Mouse (Mus musculus): ENCODE measurements around the gene Cnot6. TPM values are rescaled to one million over a fixed set of nuclear protein-coding genes. Genes with fewer than 3 reads are reported as not detected.

The Cnot6 gene
- total RNA-seq (2014; fragmentation: Nextera tagmentation) = 73.3 and 77.8 TPM in 2 replicates
- 42.2 and 52.8 TPM in 2 replicates for total RNA-seq (2017)

DNA sequence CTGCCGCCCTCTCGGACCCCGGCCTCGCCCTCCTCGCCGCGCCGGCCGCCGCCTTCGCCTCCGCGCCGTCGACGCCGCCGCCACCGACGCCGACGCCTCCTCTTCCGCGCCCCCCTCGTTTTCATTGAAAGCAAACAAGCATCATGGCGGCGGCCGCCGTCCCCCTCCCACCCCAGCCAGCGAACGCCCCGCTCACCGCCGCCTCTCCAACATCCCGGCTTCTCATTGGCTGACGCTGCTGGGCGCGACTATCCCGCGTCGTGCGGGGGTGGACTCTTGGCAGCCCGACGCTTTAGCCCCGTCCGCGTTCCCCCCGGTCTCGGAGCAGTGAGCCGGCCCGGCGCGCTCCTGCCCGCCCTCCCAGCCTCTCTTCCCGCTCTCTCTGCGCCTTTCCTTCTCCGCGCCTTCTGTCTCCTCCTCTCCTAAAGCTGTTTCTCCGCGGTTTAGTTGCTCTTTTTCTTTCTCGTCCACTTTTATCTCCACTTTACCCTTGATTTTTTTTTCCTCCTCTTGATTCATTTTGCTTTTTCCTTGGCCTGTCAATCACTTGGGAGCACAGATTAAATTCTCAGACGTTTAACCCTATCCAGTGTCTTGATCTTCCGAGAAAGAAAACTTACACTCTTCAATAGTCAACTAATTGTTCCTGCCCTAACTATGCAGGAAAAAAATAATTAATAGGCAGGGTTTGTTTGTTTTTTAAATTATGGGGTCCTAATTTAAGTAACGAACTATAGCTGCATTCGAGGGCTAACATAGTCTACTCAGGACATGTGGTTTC, at the start of gene Cnot6:
TSS of gene Cnot6 (minus strand) at position 169 of the 781 bp plus-strand sequence.
- peak; percentile 94 for ATAC-seq (replicated peaks; ENCODE audit: poor library complexity, severe bottlenecking)

DNA sequence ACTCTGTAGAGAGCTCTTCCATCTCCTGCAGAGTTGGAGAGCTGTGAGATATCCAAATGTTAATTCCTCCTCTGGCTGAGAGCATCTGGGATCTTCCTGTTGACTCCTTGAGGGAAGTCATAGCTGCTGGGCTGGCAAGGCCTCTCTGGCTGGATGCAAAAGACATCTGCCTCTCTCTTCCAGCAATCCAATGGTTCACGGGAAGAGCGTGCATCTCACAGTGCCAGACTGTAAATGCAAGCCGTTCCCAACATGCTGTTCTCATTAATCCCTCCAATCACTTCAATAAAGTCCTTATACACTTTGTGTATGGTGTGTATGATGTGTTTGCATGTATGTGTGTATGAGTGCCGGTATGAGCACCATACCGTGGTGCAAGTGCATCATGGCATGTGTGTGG, 48.6 kb upstream of the Cnot6 start:
- ATAC-seq (replicated peaks; ENCODE audit: poor library complexity, severe bottlenecking) = no peak

DNA sequence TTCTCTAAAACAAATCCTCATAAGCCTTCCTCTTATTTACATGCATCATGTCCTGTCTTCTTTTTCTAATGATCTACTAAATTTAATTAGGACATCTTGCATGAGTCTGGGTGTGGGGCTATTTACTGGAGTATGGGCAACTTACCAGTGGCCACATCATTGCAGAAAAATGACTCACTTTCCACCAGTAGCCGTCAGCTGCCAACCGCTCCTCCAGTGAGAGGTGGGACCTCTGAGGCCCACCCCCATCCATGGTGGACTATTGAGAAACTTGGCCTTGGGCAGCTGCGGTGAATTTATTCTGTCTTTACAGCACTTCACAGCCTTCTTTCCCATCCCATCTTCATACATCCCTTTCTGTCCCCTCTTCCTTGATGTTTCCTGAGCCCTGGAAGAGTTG, 45.6 kb upstream of the Cnot6 start:
- no peak for ATAC-seq (replicated peaks; ENCODE audit: poor library complexity, severe bottlenecking)

DNA sequence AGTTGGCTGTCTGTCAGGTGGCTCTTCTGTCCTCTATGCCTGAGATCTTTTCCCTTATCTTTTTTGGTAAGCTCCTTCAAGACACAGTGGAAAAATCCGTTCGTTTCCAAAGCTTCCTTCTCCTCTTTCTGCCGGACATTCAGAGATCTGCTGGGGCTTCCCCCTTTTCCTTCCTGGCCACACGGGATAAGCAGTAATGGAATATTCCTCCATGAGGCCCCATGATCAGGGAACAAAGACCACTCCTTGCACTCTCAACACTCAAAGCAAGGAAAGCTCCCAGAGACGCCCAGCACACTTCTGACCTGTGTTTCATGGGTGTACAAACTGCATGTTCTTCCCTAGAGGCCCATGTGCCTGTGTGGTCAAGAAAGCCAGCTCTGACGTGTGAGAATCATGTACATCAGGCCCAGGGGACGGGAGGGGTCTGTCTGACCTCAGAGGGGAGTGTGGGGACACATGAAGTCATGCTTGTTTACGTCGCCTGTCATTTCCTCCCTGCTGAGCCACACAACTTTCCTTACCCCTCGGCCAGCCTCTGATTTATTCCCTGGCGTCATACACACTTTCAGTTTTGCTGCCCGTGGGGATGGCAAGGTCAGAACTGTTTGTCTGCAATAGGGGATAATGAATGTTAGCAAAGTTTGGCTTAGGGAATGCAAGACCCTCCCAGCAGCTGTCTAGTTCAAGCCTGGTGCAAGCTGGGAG, 42.6 kb upstream of the Cnot6 start:
- ATAC-seq (replicated peaks; ENCODE audit: poor library complexity, severe bottlenecking) = peak; percentile 25

DNA sequence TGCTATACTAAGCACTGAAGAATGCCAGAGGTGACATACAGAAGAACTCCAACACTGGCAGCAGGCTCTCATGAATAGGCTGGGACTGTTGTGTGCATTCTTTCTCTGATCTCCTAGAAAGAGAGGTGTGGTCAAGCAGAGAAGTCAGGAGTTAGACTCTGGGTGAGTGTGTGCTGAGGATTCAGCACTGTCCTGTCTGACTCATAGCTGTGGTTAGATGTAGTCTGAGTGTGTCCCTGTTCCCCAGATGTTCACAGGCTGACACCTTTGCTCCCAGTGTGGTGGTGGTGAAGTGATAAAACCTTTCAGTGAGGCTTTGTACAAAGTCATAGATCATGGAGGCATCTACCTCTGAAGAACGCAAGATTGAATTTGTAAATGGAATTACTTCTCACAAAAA, 34.2 kb upstream of the Cnot6 start:
- ATAC-seq (replicated peaks; ENCODE audit: poor library complexity, severe bottlenecking) = no peak

DNA sequence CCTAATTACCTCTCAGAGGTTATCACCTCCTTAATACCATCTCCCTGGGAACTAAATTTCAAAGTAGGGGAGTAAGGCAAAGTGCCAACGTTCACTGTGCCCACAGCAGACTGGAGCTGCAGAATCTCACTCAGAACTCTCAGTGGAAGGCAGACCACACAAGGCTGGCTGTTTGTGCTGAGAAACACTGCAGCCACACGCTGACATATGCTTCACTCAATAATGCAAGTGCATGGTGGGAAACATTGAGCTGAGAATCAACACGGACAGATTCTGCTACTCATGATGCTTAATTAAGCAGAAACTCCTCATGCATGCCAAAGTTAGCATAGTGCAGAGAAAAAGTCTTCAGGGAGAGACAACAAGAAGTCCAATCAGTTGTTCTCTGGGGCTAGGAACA, 33.3 kb upstream of the Cnot6 start:
- ATAC-seq (replicated peaks; ENCODE audit: poor library complexity, severe bottlenecking) = no peak

DNA sequence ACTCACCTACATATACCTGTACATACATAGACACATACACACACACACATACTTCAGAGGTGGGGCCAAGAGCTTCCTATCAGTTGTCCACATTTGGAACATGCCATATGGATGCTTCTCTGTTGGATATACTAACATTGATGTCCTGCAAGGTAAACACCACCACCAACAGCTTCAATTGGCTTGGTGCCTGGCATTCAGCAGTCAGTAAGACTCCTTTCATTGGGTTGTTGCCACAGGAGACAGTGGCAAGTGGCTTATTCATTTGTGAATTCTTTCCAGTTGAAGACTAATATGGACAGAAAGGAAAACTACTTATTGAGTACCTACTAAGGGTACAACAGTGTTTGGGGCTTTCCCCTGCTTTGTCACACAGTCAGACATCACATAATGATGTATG, 32.5 kb upstream of the Cnot6 start:
- no peak for ATAC-seq (replicated peaks; ENCODE audit: poor library complexity, severe bottlenecking)

DNA sequence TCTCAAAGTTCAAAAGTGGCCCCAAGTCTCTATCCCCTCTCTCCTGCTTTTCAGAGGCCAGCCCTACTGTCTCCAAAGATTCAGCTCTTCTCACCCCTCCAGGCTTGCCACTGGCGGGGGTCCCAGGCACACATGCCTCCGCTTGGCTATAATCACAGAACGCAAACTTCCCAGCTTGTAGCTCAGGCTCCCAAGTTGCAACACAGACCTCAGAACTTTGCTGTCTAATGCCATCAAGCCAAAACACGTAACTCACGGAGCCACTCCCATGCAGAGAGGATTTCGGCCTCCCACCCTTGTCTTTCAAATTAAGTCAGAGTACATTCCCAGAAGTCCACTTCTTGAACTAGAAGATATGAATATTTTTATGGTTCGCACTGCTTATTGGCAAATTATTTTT, 31.1 kb upstream of the Cnot6 start:
- ATAC-seq (replicated peaks; ENCODE audit: poor library complexity, severe bottlenecking) = no peak

DNA sequence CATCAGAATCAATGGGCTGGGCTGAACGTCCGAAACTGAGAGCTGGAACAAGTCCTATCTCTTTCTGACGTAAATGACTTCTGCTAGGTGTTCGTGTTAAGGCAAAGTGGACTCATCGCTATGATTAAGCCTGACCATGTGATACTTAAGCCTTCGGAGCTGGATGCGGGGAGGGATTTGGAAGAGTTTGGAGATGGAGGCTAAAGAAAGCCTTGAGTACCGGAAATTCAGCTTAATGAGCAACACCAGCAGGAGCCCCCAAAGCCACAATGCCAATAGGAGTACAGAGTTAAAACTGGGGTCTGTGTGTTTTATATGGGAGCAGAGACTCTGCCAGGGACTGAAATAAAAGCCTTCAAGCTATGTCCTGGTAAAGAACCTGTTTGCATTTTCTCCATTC, 29.7 kb upstream of the Cnot6 start:
- no peak for ATAC-seq (replicated peaks; ENCODE audit: poor library complexity, severe bottlenecking)

DNA sequence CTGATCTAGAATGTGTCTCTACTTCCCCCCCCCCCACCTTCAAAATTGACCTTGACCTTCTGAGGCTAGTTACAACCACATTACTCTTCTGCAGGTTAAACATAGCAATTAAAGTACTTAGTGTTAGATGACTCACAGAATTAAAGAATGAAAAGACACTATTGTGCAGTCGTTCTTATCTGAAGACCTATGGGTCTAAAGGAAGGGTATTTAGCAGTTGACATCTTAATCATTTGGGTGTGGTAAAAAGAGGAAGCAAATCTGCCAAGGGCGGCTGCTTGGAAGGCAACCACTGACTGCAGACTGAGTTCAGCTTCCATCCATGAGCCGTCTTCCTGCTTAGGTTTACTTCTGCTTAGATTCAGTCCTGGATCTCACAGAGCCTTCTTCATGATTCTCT, 27.3 kb upstream of the Cnot6 start:
- peak; percentile 97 for ATAC-seq (replicated peaks; ENCODE audit: poor library complexity, severe bottlenecking)

DNA sequence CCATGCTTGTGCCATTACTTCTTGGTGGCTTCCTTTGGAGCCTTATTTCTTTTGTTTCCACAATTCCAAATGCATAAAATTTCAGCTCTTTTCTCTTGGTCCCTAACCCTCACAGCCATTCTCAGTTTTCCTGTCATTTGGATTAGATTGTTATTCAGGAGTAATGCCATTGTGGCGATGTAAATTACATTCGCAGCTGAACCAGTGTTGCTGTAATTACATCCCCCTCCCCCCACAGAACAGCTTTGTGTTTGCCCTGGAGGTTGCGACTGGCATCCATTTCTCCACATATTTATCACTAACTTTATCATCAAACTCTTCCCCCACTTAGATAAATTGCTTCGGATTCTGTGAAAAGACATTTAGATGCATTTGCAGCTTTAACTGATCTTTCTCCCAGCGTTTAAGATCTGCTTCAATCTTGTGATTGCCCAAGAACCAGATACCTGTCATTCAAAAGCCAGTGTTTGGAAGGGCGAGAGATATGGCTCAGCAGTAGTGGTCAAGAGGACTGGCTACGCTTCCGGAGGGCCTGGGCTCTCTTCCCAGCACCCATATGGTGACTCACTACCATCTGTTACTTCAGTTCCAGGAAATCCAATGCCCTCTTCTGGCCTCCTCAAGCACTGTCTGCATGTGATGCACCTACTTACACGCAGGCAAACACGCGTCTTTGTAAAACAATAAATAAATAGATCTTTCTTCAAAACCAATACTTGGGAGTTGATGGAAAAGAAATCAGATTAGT, 26.3 kb upstream of the Cnot6 start:
- ATAC-seq (replicated peaks; ENCODE audit: poor library complexity, severe bottlenecking) = no peak

DNA sequence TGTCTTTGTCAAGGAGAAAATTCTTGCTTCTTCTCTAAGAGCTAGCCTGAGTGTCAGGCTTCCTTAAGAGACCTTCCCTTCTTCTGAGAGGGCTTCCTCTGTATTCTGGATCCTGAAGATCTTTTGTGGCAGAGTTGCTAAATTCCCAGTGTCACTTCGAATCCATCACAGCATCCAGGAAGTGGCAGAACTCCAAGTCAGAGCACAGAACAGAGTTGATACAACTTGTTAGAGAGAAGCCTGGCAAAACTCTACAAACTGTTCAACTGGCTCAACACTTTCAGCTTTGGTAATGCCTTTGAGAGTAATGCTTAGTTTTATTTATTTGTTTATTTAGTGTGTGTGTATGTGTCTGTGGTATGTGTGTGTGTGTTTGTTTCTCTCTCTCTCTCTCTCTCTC, 25.1 kb upstream of the Cnot6 start:
- ATAC-seq (replicated peaks; ENCODE audit: poor library complexity, severe bottlenecking) = no peak

DNA sequence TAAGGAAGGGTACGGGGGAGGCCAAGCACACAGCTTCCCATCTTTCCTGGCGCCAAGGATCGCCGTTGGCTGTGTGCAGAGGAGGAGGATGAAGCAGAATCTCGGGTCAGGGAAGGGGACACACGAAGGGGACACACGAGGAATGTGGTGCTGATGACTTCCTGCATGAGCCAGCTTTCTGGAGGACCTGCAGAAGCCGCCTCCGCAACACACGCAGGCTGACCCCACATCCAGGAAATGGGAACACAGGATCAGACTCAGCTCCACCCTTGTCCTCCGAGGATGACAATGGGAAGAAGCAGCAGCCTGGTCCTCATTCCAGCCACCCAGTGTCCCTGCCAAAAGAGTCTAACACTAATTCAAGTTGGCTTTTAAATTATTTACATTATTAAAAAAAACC, 22.2 kb upstream of the Cnot6 start:
- ATAC-seq (replicated peaks; ENCODE audit: poor library complexity, severe bottlenecking) = no peak

DNA sequence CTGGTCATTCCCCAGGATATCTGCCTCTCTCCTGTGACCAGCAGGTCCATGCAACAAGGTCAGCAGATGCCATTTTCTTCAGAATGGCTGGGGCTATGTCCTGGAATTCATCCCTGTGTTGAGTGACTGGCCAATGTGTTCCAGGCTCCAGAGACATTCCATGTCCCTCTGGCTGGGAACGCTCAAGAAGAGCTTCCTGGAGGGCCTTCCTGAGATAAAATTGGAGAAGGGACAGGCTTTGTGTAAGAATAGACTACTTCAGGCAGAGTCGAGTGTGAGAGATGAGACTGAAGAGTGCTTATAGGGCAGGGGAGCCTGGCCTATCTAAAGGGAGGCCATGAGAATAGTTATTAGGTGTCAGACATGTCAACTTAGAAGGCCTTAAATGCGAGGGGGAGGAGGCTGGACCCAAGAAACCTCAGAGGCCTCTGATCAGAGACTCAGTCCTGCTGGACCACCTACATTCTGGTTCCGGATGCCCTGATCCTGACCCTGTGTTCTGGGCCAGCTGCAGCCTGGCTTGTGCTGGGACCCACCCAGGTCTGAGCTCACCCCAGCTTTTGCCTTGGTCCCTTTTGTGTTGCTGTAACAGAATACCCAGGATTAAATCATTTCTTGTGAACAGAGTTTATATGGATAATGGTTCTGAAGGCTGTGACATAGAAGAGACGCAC, 17.9 kb upstream of the Cnot6 start:
- no peak for ATAC-seq (replicated peaks; ENCODE audit: poor library complexity, severe bottlenecking)

DNA sequence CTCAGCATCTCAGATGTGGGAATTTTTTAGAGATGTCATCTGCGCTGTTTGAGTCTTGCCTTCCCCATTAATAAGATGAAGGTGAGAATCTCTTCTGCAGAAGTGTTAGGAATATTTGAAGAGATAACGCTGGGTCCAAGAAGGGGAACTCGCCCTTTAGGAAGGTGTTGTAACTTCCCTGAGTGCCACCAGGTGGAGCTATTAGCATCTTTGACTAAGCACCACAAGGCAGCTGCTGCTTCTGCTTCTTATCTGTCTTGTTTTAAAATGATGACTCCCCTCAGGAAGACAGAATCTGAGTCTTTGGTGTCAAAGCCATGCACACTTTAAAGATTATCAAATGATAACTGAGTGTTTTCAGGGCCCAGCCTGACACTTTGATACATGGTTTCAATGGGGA, 15.4 kb upstream of the Cnot6 start:
- peak; percentile 67 for ATAC-seq (replicated peaks; ENCODE audit: poor library complexity, severe bottlenecking)

DNA sequence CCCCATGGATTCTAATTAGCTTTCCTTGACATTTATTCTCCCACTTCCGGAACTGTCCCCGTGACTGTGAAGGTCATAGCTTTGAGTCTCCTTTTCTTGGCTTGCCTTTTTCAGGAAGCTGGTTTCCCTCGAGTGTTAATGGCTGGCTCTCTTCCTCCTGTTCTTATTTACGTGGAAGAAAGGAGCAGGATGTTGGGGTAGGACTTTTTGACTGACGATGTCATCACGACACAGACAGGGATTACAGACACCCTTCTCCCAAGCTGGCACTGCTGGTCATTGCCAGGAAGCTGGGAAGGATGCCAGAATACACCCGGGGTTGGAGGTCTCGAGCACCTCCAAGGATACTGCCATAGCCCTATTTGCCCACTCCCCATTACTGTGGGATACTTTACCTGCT, 14.3 kb upstream of the Cnot6 start:
- no peak for ATAC-seq (replicated peaks; ENCODE audit: poor library complexity, severe bottlenecking)

DNA sequence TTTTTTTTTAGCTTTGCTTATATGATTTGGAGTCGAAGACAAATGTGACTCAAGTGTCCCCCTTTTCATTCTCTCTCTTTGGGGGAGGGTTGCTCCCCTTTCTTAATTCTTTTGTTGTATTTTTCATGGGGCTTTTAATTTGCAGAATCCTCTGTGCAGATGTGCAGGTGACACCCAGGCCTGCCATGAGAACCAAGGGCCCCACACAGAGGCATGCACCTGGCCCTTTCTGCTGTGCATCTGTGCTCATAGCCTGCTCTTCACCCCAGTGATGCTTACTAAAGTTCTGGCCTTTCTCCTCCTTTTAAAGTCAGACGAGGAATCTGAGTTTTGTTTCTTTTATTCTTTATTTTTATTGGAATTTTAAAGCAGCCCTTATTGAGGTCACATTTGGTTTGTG, 12.2 kb upstream of the Cnot6 start:
- ATAC-seq (replicated peaks; ENCODE audit: poor library complexity, severe bottlenecking) = no peak

DNA sequence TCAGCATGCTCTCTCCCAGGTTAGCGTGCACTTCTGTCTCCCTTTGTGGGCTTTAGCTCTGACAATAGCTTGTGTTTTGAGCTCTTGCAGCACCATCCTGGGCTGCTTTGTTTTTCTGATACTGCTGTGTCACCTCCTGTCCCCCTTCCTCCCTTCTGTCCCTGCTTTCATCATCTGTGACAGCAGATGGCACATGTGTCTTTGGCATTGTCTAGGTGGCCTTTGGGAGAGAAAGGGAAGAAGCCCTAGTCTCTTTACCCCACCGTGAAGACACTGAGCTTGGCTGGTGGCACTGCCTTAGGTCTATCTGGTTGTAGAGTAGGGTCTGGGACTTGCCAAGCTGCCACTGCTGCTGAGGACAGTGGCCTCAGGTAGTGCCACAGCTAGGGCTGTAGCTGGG, 10.8 kb upstream of the Cnot6 start:
- ATAC-seq (replicated peaks; ENCODE audit: poor library complexity, severe bottlenecking) = peak; percentile 76

DNA sequence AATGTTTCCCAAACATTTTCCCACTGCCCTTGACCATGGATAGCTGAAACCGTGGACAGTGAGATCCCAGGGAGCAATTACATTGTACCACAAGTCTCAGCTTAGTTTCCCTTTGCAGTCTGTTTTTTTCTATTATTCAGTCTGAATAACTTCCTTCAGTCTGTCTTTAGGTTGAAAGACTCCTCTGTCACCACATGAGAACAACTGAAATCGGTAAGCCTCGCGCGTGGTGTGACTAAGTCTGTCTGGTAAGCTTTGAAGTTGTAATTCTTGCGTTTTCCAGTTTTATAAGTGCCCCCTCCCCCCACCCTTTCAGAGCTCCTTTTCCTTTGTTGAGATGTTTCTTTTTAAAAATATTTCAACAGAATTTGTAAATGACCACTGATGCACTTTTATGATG, 10.2 kb upstream of the Cnot6 start:
- ATAC-seq (replicated peaks; ENCODE audit: poor library complexity, severe bottlenecking) = no peak

DNA sequence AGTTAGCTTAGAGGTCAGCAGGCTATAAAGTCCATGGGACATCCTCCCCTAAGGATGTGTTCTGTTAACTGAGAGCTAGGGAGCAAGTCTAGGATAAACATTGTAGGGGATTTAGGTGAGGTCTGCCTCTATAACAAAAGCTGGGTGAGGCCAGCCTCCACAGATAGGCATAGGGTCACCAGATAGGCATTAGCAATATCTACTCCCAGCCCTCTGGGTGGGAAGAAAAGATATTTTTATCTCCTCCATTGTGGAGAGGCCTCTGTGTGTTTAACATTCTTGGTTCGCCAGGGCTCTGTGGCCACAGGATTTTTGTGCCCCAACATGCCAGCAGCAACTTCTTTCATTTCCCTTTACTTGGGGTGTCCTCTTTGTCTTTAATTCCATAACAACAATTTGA, 8.8 kb upstream of the Cnot6 start:
- no peak for ATAC-seq (replicated peaks; ENCODE audit: poor library complexity, severe bottlenecking)

Data from granulocyte monocyte progenitor cell, adult 5-6 weeks (primary cell).